In genomic region chr6:91174211-91174610, GRCm38 (mm10) we compare ENCODE assay signal across 16 mouse cellular contexts. TPM values are rescaled to one million over a fixed set of nuclear protein-coding genes. Genes with fewer than 3 reads are reported as not detected.
DNase-seq lines count a peak whose midpoint lies in the region; ATAC-seq lines count a peak whose summit lies in the region.
"Had no signal": no experiment of that assay in that cellular context is flagged by ENCODE, and none has a peak within 500 bp of the region (broad histone marks: within the 10 kb centered on the region; RNA-seq: fewer than 3 reads in every experiment).

No protein-coding gene starts in this region.

- H3K9me3 ChIP-seq in limb, embryonic 15.5 days: no peaks in the 10 kb centered on the region
- no peaks in the 10 kb centered on the region for H3K9me3 ChIP-seq in limb, embryonic 10.5 days (replicated peaks)
- H3K9me3 ChIP-seq: embryonic facial prominence, embryonic 12.5 days; hindbrain, embryonic 12.5 days; midbrain, embryonic 13.5 days had no signal

- peaks cover 24% of the 10 kb centered on the region for H3K36me3 ChIP-seq in limb, embryonic 15.5 days
- peaks cover 29% of the 10 kb centered on the region for H3K36me3 ChIP-seq in limb, embryonic 10.5 days

- H3K27ac ChIP-seq in limb, embryonic 15.5 days: no peak overlapping the region
- H3K27ac ChIP-seq in limb, embryonic 10.5 days: no peak overlapping the region
- H3K27ac ChIP-seq: embryonic facial prominence, embryonic 12.5 days; hindbrain, embryonic 12.5 days; midbrain, embryonic 13.5 days had no signal

- peak; percentile 40 for DNase-seq in adrenal gland, postnatal 14 days
- DNase-seq in adrenal gland, adult 18-20 months (ENCODE audit: low spot score in 2 of 2): no peak
- DNase-seq in heart, postnatal 4 days: peak; percentile 27
- no peak for DNase-seq in heart, postnatal 14 days
- no peak for DNase-seq in limb, embryonic 10.5 days (ENCODE audit: low spot score)
- DNase-seq: cerebellum, adult 9-11 months; thymus, postnatal 36 days had no signal

- ATAC-seq in limb, embryonic 15.5 days (ENCODE audit: insufficient number of reproducible peaks, low FRiP score, low TSS enrichment, low read depth): 0 out of 2 replicates have a peak, but pooled peaks have one; percentile 21
- peak; percentile 36 for ATAC-seq in activated CD4-positive, CD25-positive, alpha-beta regulatory T cell, adult 4 months
- no peak for ATAC-seq in inflammation-experienced regulatory T-cells, adult 6 months

- H3K4me2 ChIP-seq in limb, embryonic 15.5 days: no peak overlapping the region
- H3K4me2 ChIP-seq: embryonic facial prominence, embryonic 12.5 days; hindbrain, embryonic 12.5 days; midbrain, embryonic 13.5 days had no signal

- no peak overlapping the region for H3K4me3 ChIP-seq in limb, embryonic 15.5 days
- H3K4me3 ChIP-seq in limb, embryonic 10.5 days: no peak overlapping the region
- H3K4me3 ChIP-seq: embryonic facial prominence, embryonic 12.5 days; erythroblast, embryonic 14.5 days; hindbrain, embryonic 12.5 days; midbrain, embryonic 13.5 days; myocyte had no signal

- no peaks in the 10 kb centered on the region for H3K27me3 ChIP-seq in limb, embryonic 15.5 days
- H3K27me3 ChIP-seq in limb, embryonic 10.5 days (ENCODE audit: low read depth, poor library complexity, severe bottlenecking): no peaks in the 10 kb centered on the region
- H3K27me3 ChIP-seq: embryonic facial prominence, embryonic 12.5 days; hindbrain, embryonic 12.5 days; midbrain, embryonic 13.5 days had no signal

- H3K9ac ChIP-seq in limb, embryonic 15.5 days: no peak overlapping the region
- H3K9ac ChIP-seq: embryonic facial prominence, embryonic 12.5 days; hindbrain, embryonic 12.5 days; midbrain, embryonic 13.5 days had no signal

- intact Hi-C loops in heart, postnatal 14 days (cut with DNase I): no loop called here

- 69% methylated on average over 3 of the region's 3 CpGs for WGBS in limb, embryonic 15.5 days
- 89% methylated on average over 3 of the region's 3 CpGs for WGBS in limb, embryonic 10.5 days

- no peaks in the 10 kb centered on the region for H3K4me1 ChIP-seq in limb, embryonic 15.5 days
- peaks cover 5% of the 10 kb centered on the region; the same call in 1 of the 2 replicates for H3K4me1 ChIP-seq in limb, embryonic 10.5 days
- H3K4me1 ChIP-seq: embryonic facial prominence, embryonic 12.5 days; hindbrain, embryonic 12.5 days; midbrain, embryonic 13.5 days had no signal

RNA-seq across cellular contexts. Expression of gene Hdac11, which starts 17.7 kb away (rescaled TPM):
- total RNA-seq in adrenal gland, postnatal 14 days (2021): 6.3 and 7.4 TPM in 2 replicates
- total RNA-seq in adrenal gland, adult 18-20 months (2021): 10 to 100 TPM in 1 of 2 experiments, 1 to 10 TPM in 1; 7.1 to 10.9 TPM
- 10 to 100 TPM; 11.4 to 12.5 TPM for total RNA-seq in heart, postnatal 4 days (2021)
- 10 to 100 TPM; 11.5 to 11.8 TPM for total RNA-seq in heart, postnatal 14 days (2021)
- 13.5 and 13.9 TPM in 2 replicates for polyA plus RNA-seq in limb, embryonic 15.5 days (2015; fragmentation: Nextera tagmentation; extraction: Ambion mirVana)
- 10.0 and 12.8 TPM in 2 replicates for polyA plus RNA-seq in limb, embryonic 10.5 days (2016; fragmentation: Nextera tagmentation; extraction: Ambion mirVana)
- 1 to 10 TPM in 1 of 2 experiments, under 1 TPM in 1; 0.54 to 1.3 TPM for polyA plus RNA-seq in activated CD4-positive, CD25-positive, alpha-beta regulatory T cell, adult 4 months (2017; shearing (Covaris generic))
- polyA plus RNA-seq in inflammation-experienced regulatory T-cells, adult 6 months (2017; shearing (Covaris generic)): 1 to 10 TPM in 2 of 3 experiments, under 1 TPM in 1; 0.80 to 1.5 (median 1.4) TPM

RNA-seq across cellular contexts. Expression of gene Fbln2, which starts 38.0 kb away (rescaled TPM):
- 32.3 and 38.2 TPM in 2 replicates for total RNA-seq in adrenal gland, postnatal 14 days (2021)
- total RNA-seq in adrenal gland, adult 18-20 months (2021): 10 to 100 TPM in 1 of 2 experiments, 1 to 10 TPM in 1; 9.1 to 25.1 TPM
- 100 to 1,000 TPM; 172 to 182 TPM for total RNA-seq in heart, postnatal 4 days (2021)
- total RNA-seq in heart, postnatal 14 days (2021): 100 to 1,000 TPM; 112 to 127 TPM
- polyA plus RNA-seq in limb, embryonic 15.5 days (2015; fragmentation: Nextera tagmentation; extraction: Ambion mirVana): 297 and 305 TPM in 2 replicates
- 61.9 and 101 TPM in 2 replicates for polyA plus RNA-seq in limb, embryonic 10.5 days (2016; fragmentation: Nextera tagmentation; extraction: Ambion mirVana)
- polyA plus RNA-seq in activated CD4-positive, CD25-positive, alpha-beta regulatory T cell, adult 4 months (2017; shearing (Covaris generic)): under 1 TPM in 1 of 2 experiments, not detected in 1; 0.48 TPM
- 1 to 10 TPM in 1 of 3 experiments, under 1 TPM in 1, not detected in 1; 0.22 to 1.2 TPM for polyA plus RNA-seq in inflammation-experienced regulatory T-cells, adult 6 months (2017; shearing (Covaris generic))
- total RNA-seq: megakaryocyte, adult 5-6 weeks had no signal

RNA-seq across cellular contexts. Expression of gene Nup210, which starts 57.6 kb away (rescaled TPM):
- 9.4 and 16.7 TPM in 2 replicates for total RNA-seq in adrenal gland, postnatal 14 days (2021)
- total RNA-seq in adrenal gland, adult 18-20 months (2021): 1 to 10 TPM; 3.9 to 4.6 TPM
- 10 to 100 TPM; 13.1 to 15.4 TPM for total RNA-seq in heart, postnatal 4 days (2021)
- total RNA-seq in heart, postnatal 14 days (2021): 1 to 10 TPM; 4.5 to 6.0 TPM
- polyA plus RNA-seq in limb, embryonic 15.5 days (2015; fragmentation: Nextera tagmentation; extraction: Ambion mirVana): 11.3 and 11.6 TPM in 2 replicates
- polyA plus RNA-seq in limb, embryonic 10.5 days (2016; fragmentation: Nextera tagmentation; extraction: Ambion mirVana): 7.2 and 10.7 TPM in 2 replicates
- polyA plus RNA-seq in activated CD4-positive, CD25-positive, alpha-beta regulatory T cell, adult 4 months (2017; shearing (Covaris generic)): 10 to 100 TPM; 61.6 to 82.1 TPM
- polyA plus RNA-seq in inflammation-experienced regulatory T-cells, adult 6 months (2017; shearing (Covaris generic)): 10 to 100 TPM; 51.5 to 81.0 (median 66.2) TPM

Comparison
In these comparisons a context has a peak if more than half of its experiments do, and no peak if none do; other contexts are left out.
1. DNase-seq: peak in adrenal gland, postnatal 14 days (single experiment) and heart, postnatal 4 days (single experiment); none in adrenal gland, adult 18-20 months (0 of 2), heart, postnatal 14 days (0 of 2) and limb, embryonic 10.5 days (single experiment).